Mouse (Mus musculus) CH12.LX (cell line): ENCODE measurements around the gene Wdr91.

Source experiments
- CHD2 ChIP-seq: IDR thresholded peaks from 2 replicates; pipeline ENCODE4 v1.6.1; 2011; ENCODE audit warnings: low read length, improper control_type of control experiment
- EP300 ChIP-seq: IDR thresholded peaks from 2 replicates; pipeline ENCODE4 v1.6.1; 2011; ENCODE audit warnings: low read length, improper control_type of control experiment

- TF ChIP-seq CHD2 (no peak), EP300 (no peak)
Observed at GRCm38 (mm10) chr6:34938929-34939325, 28.3 kb upstream of the Wdr91 start.
